Mouse (Mus musculus) E14TG2a.4 (cell line): ENCODE measurements around the gene Prcd.

ENCODE experiments used
- CTCF ChIP-seq: conservative IDR thresholded peaks from 2 replicates; pipeline ENCODE4 v1.5.1; 2014; ENCODE audit warnings: low read length
- NANOG ChIP-seq: IDR thresholded peaks from 2 replicates; pipeline ENCODE4 v1.6.1; 2014; ENCODE audit warnings: borderline replicate concordance, low read length, mixed read lengths
- POU5F1 ChIP-seq: IDR thresholded peaks from 2 replicates; pipeline ENCODE4 v1.6.1; 2014; ENCODE audit warnings: low read length, borderline replicate concordance

GRCm38 (mm10) chr11:116671112-116671844 lies 17.9 kb downstream of the Prcd start:
- TF ChIP-seq CTCF (peak; percentile 71), NANOG (no peak), POU5F1 (no peak)
